Mouse (Mus musculus) CD4-positive helper T cell, adult 2 months (primary cell): ENCODE measurements around the gene 2010300C02Rik.
"Not testable (repeated sequence)": the region's sequence is repeated elsewhere in the genome, so short reads cannot be mapped to it uniquely, and the experiment has no call there.

Source experiments
- DNase-seq: peaks from one replicate; pipeline ENCODE4 v3.0.0-alpha.2; 2012; ENCODE audit warnings: low read depth, missing footprints, low spot score

The 2010300C02Rik gene

DNA sequence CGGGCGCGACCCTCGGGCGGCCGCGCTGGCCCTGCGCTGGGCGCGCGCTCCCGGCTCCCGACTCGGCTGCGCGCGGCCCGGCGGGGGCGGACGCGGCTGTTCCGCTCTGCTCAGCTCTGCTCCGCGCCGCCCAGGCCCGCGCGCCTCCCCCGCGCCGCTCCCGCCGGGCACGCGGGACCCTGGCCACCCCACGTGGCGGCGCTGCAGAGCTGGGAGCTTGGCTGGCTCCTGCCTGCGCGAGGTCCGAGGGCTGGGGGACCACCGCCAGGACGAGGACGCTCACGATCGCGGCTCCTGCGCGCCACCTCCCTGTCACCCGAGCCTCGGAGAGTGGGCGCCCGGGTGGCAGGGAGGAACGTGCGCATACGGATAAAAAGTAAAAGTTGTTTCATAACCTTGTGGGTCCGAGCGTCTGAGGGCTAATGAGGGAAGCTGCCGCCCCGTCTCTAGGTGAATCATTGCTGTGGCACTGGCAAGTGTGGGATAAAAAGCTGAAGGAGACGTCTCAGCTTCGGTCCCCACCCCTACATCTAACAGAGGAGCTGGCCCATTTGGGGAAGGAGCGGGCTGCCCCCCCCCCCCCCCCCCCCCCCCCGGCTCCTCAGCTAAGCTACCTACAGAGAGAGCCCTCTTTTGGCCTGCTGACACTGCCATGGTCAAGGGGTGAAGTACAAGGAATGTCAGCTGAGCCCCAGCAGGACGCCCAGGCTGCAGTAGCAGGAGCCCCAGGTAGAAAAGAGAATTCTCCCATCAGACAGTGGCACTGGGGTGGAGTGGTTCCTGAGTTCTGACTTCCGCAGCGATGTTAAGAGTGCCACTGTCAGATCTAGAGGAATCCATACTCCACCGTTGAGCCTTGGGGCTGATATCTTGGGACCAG is at the start of gene 2010300C02Rik:
Gene 2010300C02Rik, minus strand, starts transcription at position 325 of the 880 bp plus-strand sequence.
- peak; percentile 48 for DNase-seq

DNA sequence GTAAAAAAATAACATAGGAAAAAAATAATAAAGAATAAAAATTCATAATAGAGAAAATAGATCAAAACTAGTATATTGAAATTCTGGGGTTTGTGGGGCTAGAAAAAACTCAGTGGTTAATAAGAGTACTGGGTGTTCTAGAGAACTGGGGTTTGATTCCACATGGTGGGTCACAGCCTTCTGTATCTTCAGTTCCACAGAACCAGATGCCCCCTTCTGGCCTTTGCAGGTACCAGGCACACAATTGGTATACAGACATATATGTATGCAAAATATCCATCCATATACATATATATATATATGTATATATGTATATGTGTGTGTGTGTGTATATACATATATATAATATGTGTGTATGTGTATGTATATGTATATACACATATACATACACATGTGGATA is 39.5 kb upstream of the 2010300C02Rik start:
- no peak for DNase-seq

DNA sequence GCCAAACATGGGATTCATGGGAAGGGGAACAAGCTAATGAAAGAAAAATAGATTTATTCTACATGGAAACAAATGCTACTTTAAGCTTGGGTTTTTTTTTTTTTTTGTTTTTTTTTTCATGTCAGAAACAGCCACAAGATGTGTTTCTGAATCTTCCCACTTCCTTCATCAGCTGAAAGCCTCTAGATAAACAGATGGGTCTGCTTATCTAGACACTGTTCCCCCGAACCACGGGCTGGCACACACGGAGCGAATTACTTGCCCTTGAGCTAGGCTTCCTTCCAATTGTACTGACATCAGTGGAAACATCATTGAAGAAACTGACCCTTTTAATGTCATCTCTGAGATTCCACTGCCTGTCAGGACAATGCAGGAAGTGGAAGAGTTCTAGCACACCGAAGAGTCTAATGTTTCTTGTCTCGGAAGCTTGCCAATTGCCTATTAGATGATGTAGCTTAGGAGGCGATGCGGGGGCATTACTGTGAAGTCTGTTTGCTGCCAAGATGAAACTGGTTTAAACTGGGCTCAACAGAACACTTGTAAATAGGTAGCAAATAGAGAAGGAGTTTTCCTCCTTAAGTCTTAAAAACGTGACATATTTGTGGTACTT is 24.9 kb upstream of the 2010300C02Rik start:
- no peak for DNase-seq

DNA sequence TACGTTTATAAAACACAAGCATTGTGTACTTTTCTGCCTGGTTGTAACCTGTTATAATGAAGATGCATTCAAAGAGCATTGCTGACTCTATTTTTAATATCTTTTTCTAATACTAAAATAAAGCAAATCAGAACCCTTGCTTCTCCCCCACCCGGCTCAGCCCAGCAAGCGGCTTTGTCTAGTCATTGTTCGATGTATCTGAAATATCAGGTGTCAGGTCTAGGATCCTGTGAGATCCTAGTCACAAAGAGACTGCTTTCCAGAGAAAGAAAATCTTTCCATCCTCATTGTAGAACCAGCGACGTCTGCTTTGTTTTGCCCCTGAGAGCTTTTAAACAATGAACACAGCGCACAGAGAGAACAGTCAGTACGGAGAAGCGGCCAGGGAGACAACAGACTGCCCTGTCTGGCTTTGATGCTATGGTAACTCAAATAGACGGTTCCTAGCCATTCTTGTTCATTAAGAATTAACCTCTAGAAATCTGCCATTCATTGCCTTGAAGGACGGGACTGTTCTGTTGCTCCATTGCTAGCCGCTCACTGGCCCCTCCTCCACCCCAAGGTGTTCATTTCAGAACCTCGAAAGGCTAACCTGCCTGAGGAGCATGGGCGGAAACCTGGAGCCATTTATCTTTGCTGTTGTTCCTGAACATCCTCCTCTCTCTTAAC is 22.9 kb upstream of the 2010300C02Rik start:
- DNase-seq = no peak

DNA sequence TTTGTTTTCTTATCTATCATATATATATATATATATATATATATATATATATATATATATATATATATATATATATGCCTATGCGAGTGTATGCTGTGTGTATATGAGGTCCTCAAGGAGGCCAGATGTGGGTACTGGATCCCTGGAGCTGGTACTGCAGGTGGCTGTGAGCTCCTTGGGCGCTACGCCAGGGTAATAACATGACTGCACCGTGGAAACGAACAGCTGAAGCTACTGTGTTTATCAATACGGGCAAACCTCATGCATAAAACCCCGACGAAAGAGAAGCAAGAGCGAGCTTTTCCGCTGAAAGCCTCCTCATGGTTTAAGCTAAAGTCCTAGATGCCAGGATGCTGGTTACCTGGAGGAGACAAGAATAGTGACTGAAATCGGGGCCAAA is 22.2 kb upstream of the 2010300C02Rik start:
- DNase-seq = no peak

DNA sequence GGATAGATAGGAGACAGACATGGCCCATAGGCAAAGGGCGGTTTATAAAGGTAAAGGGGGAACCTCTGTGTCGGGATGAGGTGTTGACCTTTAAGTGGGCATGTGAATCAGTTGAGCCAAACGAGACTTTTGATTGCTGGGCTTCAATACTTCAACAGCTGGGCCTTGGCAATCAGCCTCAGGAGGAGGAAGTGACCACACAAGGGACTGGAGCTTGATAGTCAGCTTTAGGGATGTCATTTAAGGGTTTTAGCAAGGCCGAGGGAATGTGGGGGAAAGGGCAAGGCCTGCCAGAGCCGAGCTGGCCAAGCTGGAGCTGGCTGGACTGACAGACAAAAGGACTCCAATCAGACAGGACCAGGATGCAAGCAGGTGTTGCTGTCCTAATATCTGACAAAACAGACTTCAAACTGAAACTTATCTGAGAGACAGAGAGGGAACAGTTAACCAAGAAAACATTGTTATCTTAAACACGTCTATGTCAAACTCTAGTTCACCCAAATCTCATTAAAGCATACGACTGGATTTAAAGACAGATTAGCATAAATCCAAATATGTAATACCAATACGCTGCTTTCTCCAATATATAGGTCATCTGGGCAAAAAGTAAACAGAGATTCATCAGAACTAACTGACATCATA is 20.4 kb upstream of the 2010300C02Rik start:
- DNase-seq = no peak

DNA sequence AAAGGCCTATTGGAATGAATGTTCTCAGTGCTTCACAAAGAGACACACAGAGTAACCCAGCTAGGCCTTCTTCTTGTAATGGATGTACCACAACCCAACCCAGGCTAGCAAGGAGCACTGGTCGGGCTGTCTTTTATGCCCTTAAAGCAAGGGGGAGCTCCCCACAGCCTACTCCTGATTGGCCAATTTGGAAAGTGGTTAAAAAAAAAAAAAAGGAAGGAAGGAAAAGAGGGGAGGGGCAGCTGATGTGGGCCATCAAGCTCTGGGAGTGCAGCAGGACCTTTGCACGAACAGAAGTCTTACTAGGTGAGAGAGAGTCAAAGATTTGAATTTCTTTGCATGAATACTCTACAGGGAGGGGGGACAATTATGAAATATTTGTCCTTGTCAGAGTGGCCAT is 19.0 kb upstream of the 2010300C02Rik start:
- DNase-seq = no peak

DNA sequence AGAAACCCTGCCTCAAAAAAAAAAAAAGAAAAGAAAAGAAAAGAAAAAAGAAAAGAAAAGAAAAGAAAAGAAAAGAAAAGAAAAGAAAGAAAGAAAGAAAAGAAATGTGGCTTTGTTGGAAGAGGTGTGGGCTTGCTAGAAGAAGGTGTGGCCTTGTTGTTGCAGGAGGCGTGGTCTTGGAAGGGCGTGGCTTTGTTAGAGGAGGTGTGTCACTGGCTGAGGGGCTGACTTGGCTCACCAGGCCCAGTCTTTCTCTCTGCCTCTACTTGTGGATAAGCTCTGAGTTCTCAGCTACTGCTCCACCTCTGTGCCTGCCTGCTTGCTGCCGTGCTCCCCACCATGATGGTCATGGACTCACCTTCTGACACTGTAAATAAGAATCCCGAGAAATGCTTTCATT is 17.2 kb upstream of the 2010300C02Rik start:
- no peak for DNase-seq

DNA sequence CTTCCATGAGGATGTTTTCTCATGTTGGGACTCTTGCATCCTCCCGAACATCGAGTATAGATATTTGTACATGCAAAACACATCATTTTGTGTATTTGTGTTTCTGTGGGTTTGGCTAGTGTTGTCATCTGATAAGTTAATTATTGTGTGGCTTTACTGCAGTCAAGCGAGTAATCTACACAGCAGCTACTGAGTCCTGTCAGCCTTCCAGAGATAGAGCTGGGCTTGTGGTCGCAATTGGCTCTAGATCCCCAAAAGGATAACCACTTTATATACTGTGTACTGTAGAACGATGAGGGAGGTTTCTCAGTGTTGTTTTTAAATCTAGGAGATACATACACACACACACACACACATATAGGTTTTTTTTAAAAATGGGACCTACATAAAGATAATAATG is 16.0 kb upstream of the 2010300C02Rik start:
- no peak for DNase-seq

DNA sequence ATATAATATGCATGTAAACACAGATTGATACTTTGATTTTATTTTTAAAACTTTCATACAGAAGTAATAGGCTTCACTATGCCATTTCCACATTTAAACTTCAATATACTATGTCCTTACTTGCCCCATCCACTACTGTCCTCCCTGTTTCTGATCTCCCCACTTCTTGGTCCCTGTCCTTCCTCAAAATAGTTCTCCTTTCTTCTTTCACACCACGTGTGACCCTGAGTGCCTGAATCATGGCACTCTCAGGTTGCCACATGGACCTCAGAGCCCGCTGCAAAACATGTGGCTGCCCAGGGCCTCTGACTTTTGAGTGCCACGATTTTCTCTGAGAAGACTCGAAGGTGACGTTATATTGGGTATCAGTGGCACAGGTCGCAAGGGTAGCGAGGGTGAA is 15.0 kb upstream of the 2010300C02Rik start:
- DNase-seq = no peak

DNA sequence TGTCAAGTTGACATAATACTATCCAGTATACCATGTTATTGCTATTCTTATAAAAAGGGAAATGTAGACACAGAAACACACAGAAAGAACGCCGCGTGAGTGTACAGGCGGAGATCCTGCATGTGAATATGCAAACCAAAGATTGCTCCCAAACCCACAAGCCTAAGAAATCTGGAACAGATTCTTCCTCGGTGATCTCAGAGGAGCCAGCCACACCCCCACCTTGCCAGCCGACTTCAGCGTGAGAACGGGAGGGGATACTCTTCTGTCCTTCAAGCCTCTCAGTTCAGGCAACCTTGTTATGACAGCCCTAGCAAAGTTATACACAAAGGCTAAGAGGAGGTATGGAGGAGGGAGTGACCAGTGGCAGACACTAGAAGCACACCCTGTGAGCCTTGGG is 9.5 kb upstream of the 2010300C02Rik start:
- no peak for DNase-seq

DNA sequence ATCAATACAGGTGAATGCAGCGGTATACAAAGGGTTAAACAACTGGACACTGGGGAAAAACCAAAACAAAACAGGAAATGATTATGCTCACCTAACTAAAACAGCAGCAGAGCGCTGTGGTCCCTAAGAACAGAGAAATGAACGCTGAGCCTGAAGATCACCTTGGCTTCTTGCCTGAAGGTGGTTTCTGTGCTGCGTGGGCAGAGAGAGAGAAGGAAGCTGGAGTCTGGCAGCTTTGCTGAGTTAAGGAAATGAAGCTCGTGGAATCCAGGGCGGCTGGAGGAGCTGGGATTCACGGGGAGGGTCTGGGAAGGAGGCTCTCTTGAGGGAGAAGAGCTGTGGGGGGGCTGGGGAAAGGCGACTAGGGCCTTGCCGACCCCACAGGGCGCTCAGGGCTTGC is 8.2 kb upstream of the 2010300C02Rik start:
- DNase-seq = no peak

DNA sequence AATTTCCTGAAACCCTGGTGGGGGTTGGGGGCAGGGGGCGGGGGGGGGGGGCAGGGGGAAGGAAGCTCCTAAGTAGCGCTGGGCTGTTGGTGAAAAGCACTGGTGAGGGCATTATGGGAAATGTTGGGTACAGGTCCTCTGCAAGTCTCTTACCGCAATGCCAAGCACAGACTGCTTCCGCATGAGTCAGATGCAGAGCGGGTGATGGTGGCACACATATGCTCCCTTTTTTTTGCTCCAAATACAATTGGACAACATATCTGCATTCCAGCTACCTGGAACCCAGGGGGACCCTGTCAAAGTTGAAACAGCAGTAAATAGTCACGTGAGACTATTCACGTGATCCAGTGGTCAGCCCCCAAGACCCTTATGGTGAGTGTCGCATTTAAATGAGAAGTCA is 7.3 kb upstream of the 2010300C02Rik start:
- DNase-seq = no peak

DNA sequence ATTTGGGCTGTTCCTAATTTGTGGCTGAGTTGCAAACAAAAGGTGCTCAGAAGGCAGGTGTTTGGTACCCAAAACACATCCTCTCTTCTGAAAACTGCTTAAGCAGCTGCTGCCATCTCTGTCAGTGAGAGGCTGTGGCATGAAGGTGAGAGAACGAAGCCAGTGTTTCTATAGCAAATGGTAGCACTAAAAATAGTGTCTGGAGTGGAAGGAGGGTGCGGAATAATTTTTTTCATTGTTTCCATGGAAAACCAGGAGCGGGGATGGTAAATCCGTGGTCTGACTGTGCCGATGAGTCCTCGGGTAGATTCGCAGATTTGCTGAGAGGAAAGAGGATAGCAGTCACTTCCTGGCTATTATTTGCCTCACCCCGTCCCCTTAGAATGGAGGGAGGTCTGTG is 6.5 kb upstream of the 2010300C02Rik start:
- no peak for DNase-seq

DNA sequence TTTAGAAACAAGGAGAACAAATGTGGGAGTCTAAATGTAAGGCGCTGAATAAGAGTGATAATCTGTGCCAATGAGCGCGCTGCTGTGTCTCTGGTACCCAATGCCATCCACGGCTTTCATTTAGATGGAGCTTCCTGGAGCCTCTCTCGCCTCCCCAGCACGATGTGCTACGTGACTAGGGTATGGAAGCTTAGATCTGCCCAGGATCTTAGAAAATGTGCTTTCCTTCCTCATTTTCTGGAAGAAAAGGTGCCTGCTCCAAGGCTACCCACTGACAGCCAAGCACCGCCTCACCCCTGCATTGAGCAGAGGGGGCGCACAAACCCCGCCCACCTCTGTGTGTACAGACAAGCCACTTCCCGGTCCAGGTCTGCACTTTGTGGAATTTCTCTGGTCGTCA is 6.0 kb upstream of the 2010300C02Rik start:
- DNase-seq = no peak

DNA sequence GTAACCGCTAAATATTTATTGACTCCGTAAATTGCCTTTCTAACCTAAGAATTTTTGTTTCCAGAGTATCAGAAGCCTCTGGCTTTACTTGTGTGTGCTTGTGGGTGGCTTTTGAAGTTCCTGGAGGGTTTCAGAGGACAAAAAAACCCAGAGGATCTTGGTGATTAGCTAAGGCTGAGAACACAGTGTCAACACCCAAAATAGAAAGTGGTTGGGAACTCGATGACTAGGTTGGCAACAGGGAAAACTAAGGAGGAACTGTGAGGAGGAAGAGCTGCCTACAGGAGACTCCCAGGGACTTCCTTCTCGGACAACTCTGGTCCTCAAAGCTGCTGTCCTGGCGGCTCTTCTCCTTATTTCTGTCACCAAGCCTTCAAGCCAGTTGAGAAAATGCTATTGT is 1.2 kb upstream of the 2010300C02Rik start:
- no peak for DNase-seq

DNA sequence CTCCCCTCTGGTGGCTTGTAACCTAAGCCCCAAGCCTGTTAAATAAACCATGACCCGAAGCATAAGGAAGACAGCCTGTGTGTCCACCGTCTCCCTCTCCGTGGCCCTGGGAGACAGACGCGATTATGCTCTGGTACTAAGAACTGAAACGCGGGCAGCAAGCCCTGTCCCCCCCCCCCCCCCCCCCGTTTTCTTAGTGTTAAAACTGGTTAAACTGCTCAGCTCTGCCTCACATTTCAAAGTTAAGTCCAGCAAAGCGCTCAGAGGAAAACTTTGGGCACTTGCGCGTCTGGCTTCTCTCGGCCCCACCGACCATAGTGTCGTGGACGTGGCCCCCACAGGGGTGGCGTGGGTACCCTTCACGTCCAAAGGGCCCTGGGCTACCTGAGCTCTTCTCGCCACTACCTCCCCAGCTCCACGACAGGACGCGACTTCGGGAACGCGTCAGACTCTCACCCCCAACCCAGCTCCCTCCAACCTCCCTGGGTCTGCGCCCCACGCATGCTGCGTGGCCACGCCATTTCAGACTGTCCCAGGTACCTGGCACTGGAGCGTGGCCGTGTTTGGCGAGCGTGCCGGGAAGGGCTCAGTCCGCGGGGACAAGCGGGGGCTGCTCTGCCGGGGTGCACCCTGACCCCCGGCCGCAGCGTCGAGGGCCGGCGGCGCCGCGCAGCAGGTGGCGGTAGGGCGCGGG is 708 bp downstream of the 2010300C02Rik start:
- DNase-seq = no peak

DNA sequence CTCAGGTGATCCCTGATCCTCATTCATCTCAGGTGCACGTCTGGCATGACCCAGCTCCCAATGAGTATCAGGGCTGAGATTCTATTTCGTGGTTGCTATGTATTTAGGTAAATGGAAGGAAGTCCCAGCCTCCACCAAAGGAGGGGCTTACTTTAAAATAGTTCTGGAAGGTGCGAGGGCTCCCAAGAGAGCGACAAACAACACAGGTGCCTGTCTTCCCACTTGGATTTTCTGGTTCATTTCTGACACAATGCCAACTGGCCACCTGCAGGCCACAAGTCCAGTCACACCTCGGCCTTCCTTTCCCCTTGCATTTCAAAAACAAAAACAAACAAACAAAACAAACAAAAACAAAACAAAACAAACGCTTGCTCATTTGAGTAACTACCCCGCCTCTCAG is 1.4 kb downstream of the 2010300C02Rik start:
- no peak for DNase-seq

DNA sequence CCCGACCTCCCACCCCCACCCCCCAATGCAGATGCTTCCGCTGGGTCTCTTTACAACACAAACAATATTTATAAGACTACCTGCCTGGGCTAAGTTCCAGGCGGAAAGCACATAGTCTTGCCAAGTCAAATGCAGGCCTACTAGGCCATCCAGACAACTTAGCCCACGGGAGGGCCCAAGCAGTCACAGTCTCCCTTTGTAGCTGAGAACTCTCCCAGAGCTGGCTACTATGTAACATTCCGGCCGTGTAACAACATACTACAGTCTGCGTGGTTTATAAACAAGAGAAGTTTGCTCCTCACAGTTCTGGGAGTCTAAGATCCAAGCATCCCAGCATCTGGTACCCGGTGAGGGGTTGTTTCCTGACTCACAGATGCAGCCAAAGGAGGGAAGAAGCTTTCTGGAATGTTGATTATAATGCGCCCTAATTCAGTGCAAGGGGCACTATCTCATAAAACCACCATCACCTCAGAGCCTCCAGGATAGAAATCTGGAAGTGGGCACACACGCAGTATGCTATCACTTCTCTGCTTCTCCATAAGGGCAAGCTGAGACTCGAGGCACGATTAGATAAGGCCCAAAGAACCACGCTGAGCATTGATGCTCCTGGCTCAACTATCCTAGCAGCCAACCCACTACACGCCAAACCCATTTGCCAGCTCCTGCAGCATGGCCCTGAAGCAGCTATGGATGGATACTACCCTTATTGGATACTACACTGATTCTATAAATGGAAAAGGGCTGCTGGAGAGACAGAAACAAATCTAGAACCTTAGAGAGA is 2.3 kb downstream of the 2010300C02Rik start:
- no peak for DNase-seq

DNA sequence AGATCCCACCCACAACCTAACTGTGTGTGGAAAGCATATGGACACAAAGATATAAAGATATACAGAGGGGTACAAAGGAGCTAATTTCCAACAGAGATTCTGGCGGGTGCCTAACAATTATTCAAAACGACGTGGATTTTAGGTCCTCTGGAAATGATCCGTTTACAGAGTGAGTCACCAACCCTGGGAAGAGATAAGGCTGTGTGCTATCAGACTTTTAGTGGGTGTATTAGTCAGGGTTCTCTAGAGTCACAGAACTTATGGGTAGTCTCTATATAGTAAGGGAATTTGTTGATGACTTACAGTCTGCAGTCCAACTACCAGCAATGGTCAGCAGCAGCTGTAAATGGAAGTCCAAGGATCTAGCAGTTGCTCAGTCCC is 7.5 kb downstream of the 2010300C02Rik start:
- not testable (repeated sequence) for DNase-seq
